Mouse (Mus musculus) intestine, embryonic 16.5 days (tissue): ENCODE results near the gene Cdk10. TPM values are rescaled to one million over a fixed set of nuclear protein-coding genes. Genes with fewer than 3 reads are reported as not detected.

Source experiments
- ATAC-seq: fragments of 200-750 bp; cut with Nextera tagmentation; 2 replicates; pipeline ENCODE4 v1.8.0; 2017; ENCODE audit warnings: moderate TSS enrichment, moderate library complexity
- H3K27ac ChIP-seq: fragments of 300-500 bp; sonication (generic); 2 replicates; pipeline ENCODE4 v1.5.1; 2014; ENCODE audit warnings: mild to moderate bottlenecking, low read length
- H3K27me3 ChIP-seq: fragments of 300-500 bp; sonication (generic); replicated peaks from 2 replicates; pipeline ENCODE4 v1.6.1; 2014; ENCODE audit warnings: low read length, control low read depth, mixed read lengths; ENCODE audit not compliant: control insufficient read depth, insufficient read depth
- H3K36me3 ChIP-seq: fragments of 300-500 bp; sonication (generic); 2 replicates; pipeline ENCODE4 v1.6.1; 2014; ENCODE audit warnings: low read length, control low read depth; ENCODE audit not compliant: control insufficient read depth, insufficient read depth
- H3K4me1 ChIP-seq: fragments of 300-500 bp; sonication (generic); 2 replicates; pipeline ENCODE4 v1.6.1; 2014; ENCODE audit warnings: low read length, control low read depth, mixed read lengths; ENCODE audit not compliant: control insufficient read depth, insufficient read depth
- H3K4me2 ChIP-seq: fragments of 300-500 bp; sonication (generic); 2 replicates; pipeline ENCODE4 v1.6.1; 2014; ENCODE audit warnings: low read depth, low read length, control low read depth
- H3K4me3 ChIP-seq: fragments of 300-500 bp; sonication (generic); 2 replicates; pipeline ENCODE4 v1.5.1; 2014; ENCODE audit warnings: mild to moderate bottlenecking, low read length
- H3K9ac ChIP-seq: fragments of 300-500 bp; sonication (generic); 2 replicates; pipeline ENCODE4 v1.6.1; 2014; ENCODE audit warnings: low read depth, low read length
- H3K9me3 ChIP-seq: fragments of 300-500 bp; sonication (generic); 2 replicates; pipeline ENCODE4 v1.6.1; 2016; ENCODE audit warnings: low read length, control low read depth; ENCODE audit not compliant: control insufficient read depth
- WGBS: fragments of 180-500 bp; shearing (Covaris S2); extraction: QIAGEN DNeasy Blood & Tissue Kit; methylation state at CpG from one replicate; pipeline ENCODE4 v1.1.7; 2014; 5-methylcytosine and 5-hydroxymethylcytosine counted together
- polyA plus RNA-seq: library from polyadenylated mRNA; unstranded; fragments of >200 nt; fragmentation: Nextera tagmentation; extraction: Ambion mirVana; gene quantifications from 2 replicates; pipeline ENCODE4 v1.2.1, GENCODE M21; 2015

The Cdk10 gene
- polyA plus RNA-seq, 1 experiment from 2014 or later, result 27.8 TPM

GRCm38 (mm10) chr8:123199864-123200263, 24.8 kb upstream of the Cdk10 start:
- Histone ChIP-seq H3K36me3 (no peaks in the 10 kb centered on the region), H3K9ac (no peak overlapping the region), H3K4me2 (no peak overlapping the region), H3K9me3 (no peaks in the 10 kb centered on the region), H3K4me3 (no peak overlapping the region), H3K4me1 (0 out of 2 replicates have a peak, but pooled peaks cover 3% of the 10 kb centered on the region), H3K27ac (no peak overlapping the region), H3K27me3 (no peaks in the 10 kb centered on the region)
- no peak for ATAC-seq
- 62% methylated on average over 14 of the region's 14 CpGs for WGBS

GRCm38 (mm10) chr8:123202288-123202687, 22.4 kb upstream of the Cdk10 start:
- no peak overlapping the region for H3K4me3 ChIP-seq
- no peaks in the 10 kb centered on the region for H3K9me3 ChIP-seq
- no peak overlapping the region for H3K4me2 ChIP-seq
- ATAC-seq, result no peak
- 22% methylated on average over 5 of the region's 5 CpGs for WGBS
- no peak overlapping the region for H3K27ac ChIP-seq
- H3K36me3 ChIP-seq, result peaks cover 13% of the 10 kb centered on the region
- no peaks in the 10 kb centered on the region for H3K4me1 ChIP-seq
- H3K27me3 ChIP-seq, result no peaks in the 10 kb centered on the region
- no peak overlapping the region for H3K9ac ChIP-seq

GRCm38 (mm10) chr8:123203571-123203970, 21.1 kb upstream of the Cdk10 start:
- WGBS, result 79% methylated on average over 3 of the region's 3 CpGs
- no peak overlapping the region for H3K4me3 ChIP-seq
- no peak overlapping the region for H3K27ac ChIP-seq
- H3K4me1 ChIP-seq, result no peaks in the 10 kb centered on the region
- ATAC-seq, result no peak
- peaks cover 15% of the 10 kb centered on the region for H3K36me3 ChIP-seq
- H3K9me3 ChIP-seq, result no peaks in the 10 kb centered on the region
- no peak overlapping the region for H3K9ac ChIP-seq
- no peak overlapping the region for H3K4me2 ChIP-seq
- H3K27me3 ChIP-seq, result no peaks in the 10 kb centered on the region

- Histone ChIP-seq H3K9me3 (no peaks in the 10 kb centered on the region), H3K36me3 (peaks cover 9% of the 10 kb centered on the region), H3K4me3 (peak overlapping the region; percentile 95), H3K27ac (peak overlapping the region; percentile 59; the same call in 1 of the 2 replicates), H3K27me3 (no peaks in the 10 kb centered on the region), H3K9ac (peak overlapping the region; percentile 95), H3K4me1 (peaks cover 6% of the 10 kb centered on the region; the same call in 1 of the 2 replicates), H3K4me2 (peak overlapping the region; percentile 88)
- 31% methylated on average over 10 of the region's 10 CpGs for WGBS
- no peak for ATAC-seq
These were observed 12.8 kb upstream of the Cdk10 start for GRCm38 (mm10) chr8:123211876-123212275.

- Histone ChIP-seq H3K4me1 (peaks cover 6% of the 10 kb centered on the region; the same call in 1 of the 2 replicates), H3K4me3 (peak within 1 kb of the TSS; percentile 95), H3K4me2 (peak within 1 kb of the TSS; percentile 88), H3K9me3 (no peaks in the 10 kb centered on the region), H3K27me3 (no peaks in the 10 kb centered on the region), H3K27ac (peak within 1 kb of the TSS; percentile 59), H3K9ac (peak within 1 kb of the TSS; percentile 95), H3K36me3 (peaks cover 4% of the 10 kb centered on the region; the same call in 1 of the 2 replicates)
- ATAC-seq, result peak; percentile 94
- WGBS, result under 1% methylated on average over 76 of the region's 76 CpGs
These were observed 12.1 kb upstream of the Cdk10 start, which contains the start of the genes Chmp1a and Spata33 for GRCm38 (mm10) chr8:123212321-123213117. TSS of gene Chmp1a (minus strand) at chr8:123212763. TSS of gene Spata33 (plus strand) at chr8:123212832.

GRCm38 (mm10) chr8:123213118-123213772, 11.4 kb upstream of the Cdk10 start:
- H3K4me3 ChIP-seq, result peak overlapping the region; percentile 95
- peak; percentile 43; the same call in 1 of the 2 replicates for ATAC-seq
- no peaks in the 10 kb centered on the region for H3K9me3 ChIP-seq
- peaks cover 6% of the 10 kb centered on the region; the same call in 1 of the 2 replicates for H3K4me1 ChIP-seq
- no peaks in the 10 kb centered on the region for H3K27me3 ChIP-seq
- peak overlapping the region; percentile 73 for H3K9ac ChIP-seq
- peaks cover 4% of the 10 kb centered on the region; the same call in 1 of the 2 replicates for H3K36me3 ChIP-seq
- H3K27ac ChIP-seq, result no peak overlapping the region
- 15% methylated on average over 22 of the region's 22 CpGs for WGBS
- peak overlapping the region; percentile 88 for H3K4me2 ChIP-seq

- no peak for ATAC-seq
- no peak overlapping the region for H3K27ac ChIP-seq
- H3K4me1 ChIP-seq, result peaks cover 6% of the 10 kb centered on the region; the same call in 1 of the 2 replicates
- H3K4me2 ChIP-seq, result no peak overlapping the region
- no peak overlapping the region for H3K9ac ChIP-seq
- 76% methylated on average over 3 of the region's 3 CpGs for WGBS
- no peaks in the 10 kb centered on the region for H3K9me3 ChIP-seq
- H3K4me3 ChIP-seq, result no peak overlapping the region
- H3K27me3 ChIP-seq, result no peaks in the 10 kb centered on the region
- no peaks in the 10 kb centered on the region for H3K36me3 ChIP-seq
These were observed 9.2 kb upstream of the Cdk10 start for GRCm38 (mm10) chr8:123215430-123215829.

- ATAC-seq, result no peak
- 76% methylated on average over 1 of the region's 1 CpGs for WGBS
- H3K9ac ChIP-seq, result no peak overlapping the region
These were observed 3.7 kb upstream of the Cdk10 start for GRCm38 (mm10) chr8:123220917-123221316.

GRCm38 (mm10) chr8:123228416-123228815, 3.8 kb downstream of the Cdk10 start:
- Histone ChIP-seq H3K9me3 (no peaks in the 10 kb centered on the region), H3K4me2 (no peak overlapping the region), H3K36me3 (0 out of 2 replicates have a peak, but pooled peaks cover 8% of the 10 kb centered on the region), H3K9ac (no peak overlapping the region), H3K4me1 (peaks cover 8% of the 10 kb centered on the region; the same call in 1 of the 2 replicates), H3K27ac (no peak overlapping the region), H3K27me3 (no peaks in the 10 kb centered on the region), H3K4me3 (no peak overlapping the region)
- WGBS, result 95% methylated on average over 1 of the region's 1 CpGs
- no peak for ATAC-seq

More at GRCm38 (mm10) chr8:123220917-123221316, 3.7 kb upstream of the Cdk10 start:
- H3K4me3 ChIP-seq, result no peak overlapping the region
- no peaks in the 10 kb centered on the region for H3K36me3 ChIP-seq
- peaks cover 8% of the 10 kb centered on the region; the same call in 1 of the 2 replicates for H3K4me1 ChIP-seq
- no peaks in the 10 kb centered on the region for H3K9me3 ChIP-seq
- H3K27ac ChIP-seq, result no peak overlapping the region
- no peaks in the 10 kb centered on the region for H3K27me3 ChIP-seq
- H3K4me2 ChIP-seq, result no peak overlapping the region
